Mouse (Mus musculus) MEL (cell line): ENCODE data around the gene Prrc2b.

Experiments
- CTCF ChIP-seq, 3 experiments: IDR thresholded peaks in 2 of 3; conservative IDR thresholded peaks in 1 of 3; 2 replicates each; pipeline ENCODE4 v1.5.1; 2011 to 2012; ENCODE audit warnings: low read length in 3 of 3, low read depth in 2 of 3, mild to moderate bottlenecking in 2 of 3, improper control_type of control experiment in 1 of 3, inconsistent platforms in 1 of 3, mixed read lengths in 1 of 3, moderate library complexity in 1 of 3; ENCODE audit not compliant: control insufficient read depth in 1 of 3, insufficient read depth in 1 of 3, poor library complexity in 1 of 3, severe bottlenecking in 1 of 3
- ELF1 ChIP-seq: IDR thresholded peaks from 2 replicates; pipeline ENCODE4 v1.6.1; 2014; ENCODE audit warnings: low read depth, mild to moderate bottlenecking, inconsistent platforms, low read length, improper control_type of control experiment, moderate library complexity
- EP300 ChIP-seq, 2 experiments: IDR thresholded peaks; 2 replicates each; pipeline ENCODE4 v1.6.1; 2011; ENCODE audit warnings: improper control_type of control experiment in 2 of 2, low read length in 2 of 2, low read depth in 1 of 2, mild to moderate bottlenecking in 1 of 2
- ETS1 ChIP-seq: IDR thresholded peaks from 2 replicates; pipeline ENCODE4 v1.6.1; 2012; ENCODE audit warnings: low read depth, mild to moderate bottlenecking, inconsistent platforms, low read length, improper control_type of control experiment, moderate library complexity
- GATA1 ChIP-seq: IDR thresholded peaks from 2 replicates; pipeline ENCODE4 v1.6.1; 2011; ENCODE audit warnings: low read depth, low read length, improper control_type of control experiment
- HCFC1 ChIP-seq: IDR thresholded peaks from 2 replicates; pipeline ENCODE4 v1.6.1; 2012; ENCODE audit warnings: low read depth, mild to moderate bottlenecking, inconsistent platforms, low read length, improper control_type of control experiment, moderate library complexity
- JUND ChIP-seq: IDR thresholded peaks from 2 replicates; pipeline ENCODE4 v1.6.1; 2011; ENCODE audit warnings: low read depth, mild to moderate bottlenecking, improper control_type of control experiment, low read length
- POLR2A ChIP-seq, 2 experiments: IDR thresholded peaks; 2 replicates each; pipeline ENCODE4 v1.6.1; 2011 to 2012; ENCODE audit warnings: low read length in 2 of 2, mild to moderate bottlenecking in 2 of 2, control low read depth in 1 of 2, improper control_type of control experiment in 1 of 2, low read depth in 1 of 2, moderate library complexity in 1 of 2; ENCODE audit not compliant: control insufficient read depth in 1 of 2, insufficient read depth in 1 of 2, poor library complexity in 1 of 2
- POLR2AphosphoS2 ChIP-seq: IDR thresholded peaks from 2 replicates; pipeline ENCODE4 v1.6.1; 2011; ENCODE audit warnings: low read length, improper control_type of control experiment
- POLR2AphosphoS5 ChIP-seq: IDR thresholded peaks from 2 replicates; pipeline ENCODE4 v1.6.1; 2012; ENCODE audit warnings: low read depth, borderline replicate concordance, mild to moderate bottlenecking, inconsistent platforms, low read length, moderate library complexity, mixed read lengths
- SMC3 ChIP-seq: IDR thresholded peaks from 2 replicates; pipeline ENCODE4 v1.6.1; 2011; ENCODE audit warnings: low read depth, low read length, improper control_type of control experiment
- ZMIZ1 ChIP-seq: IDR thresholded peaks from 2 replicates; pipeline ENCODE4 v1.6.1; 2012; ENCODE audit warnings: low read depth, mild to moderate bottlenecking, inconsistent platforms, low read length, improper control_type of control experiment, moderate library complexity

DNA sequence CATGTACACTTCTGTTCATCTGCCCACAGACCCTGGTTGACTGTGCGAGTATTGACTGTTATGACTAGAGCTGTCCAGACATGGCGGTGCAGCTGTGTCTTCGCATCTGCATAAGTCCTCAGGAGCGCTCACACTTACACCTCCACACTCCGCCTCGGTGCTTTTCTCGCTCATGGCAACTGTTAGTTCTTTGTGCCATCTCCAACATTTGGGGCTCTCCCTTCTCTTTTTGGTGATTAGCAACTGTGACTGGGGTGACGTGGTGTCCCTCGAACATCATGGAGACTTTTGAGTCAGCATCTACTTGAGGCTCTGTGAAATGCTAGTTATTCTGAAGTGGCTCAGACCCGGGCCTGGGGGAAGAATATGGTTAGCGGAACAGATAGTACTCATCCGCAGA is 29.2 kb downstream of the Prrc2b start:
- TF ChIP-seq POLR2A (IDR thresholded peaks at IDR 0.05; ENCODE audit: control insufficient read depth in 1 of 2, insufficient read depth in 1 of 2, low read depth in 1 of 2, low read length in 2 of 2, poor library complexity in 1 of 2) (no peak), GATA1 (no peak), CTCF (IDR thresholded peaks at IDR 0.05 in 2 of 3, conservative IDR thresholded peaks at IDR 0.05 in 1 of 3; ENCODE audit: control insufficient read depth in 1 of 3, insufficient read depth in 1 of 3, low read depth in 2 of 3, low read length in 3 of 3, poor library complexity in 1 of 3, severe bottlenecking in 1 of 3) (no peak), POLR2AphosphoS5 (no peak), HCFC1 (no peak), EP300 (IDR thresholded peaks at IDR 0.05; ENCODE audit: low read depth in 1 of 2, low read length in 2 of 2) (no peak), ELF1 (no peak), JUND (no peak), SMC3 (no peak), POLR2AphosphoS2 (no peak), ETS1 (no peak), ZMIZ1 (no peak)
